Mouse (Mus musculus) heart, postnatal 0 days (tissue): ENCODE measurements around the gene Rplp2. TPM values are rescaled to one million over a fixed set of nuclear protein-coding genes. Genes with fewer than 3 reads are reported as not detected.
"Not testable (repeated sequence)": the region's sequence is repeated elsewhere in the genome, so short reads cannot be mapped to it uniquely, and the experiment has no call there.

Experiments used
- ATAC-seq: fragments of 200-750 bp; cut with Nextera tagmentation; 2 replicates; pipeline ENCODE4 v1.8.0; 2017; ENCODE audit warnings: low read depth, moderate number of reproducible peaks, moderate library complexity; ENCODE audit not compliant: insufficient read depth
- DNase-seq: peaks from one replicate; pipeline ENCODE4 v3.0.0-alpha.2; 2016; ENCODE audit warnings: low spot score
- H3K27ac ChIP-seq: fragments of 300-500 bp; sonication (generic); 2 replicates; pipeline ENCODE4 v1.5.1; 2014; ENCODE audit warnings: low read depth, mild to moderate bottlenecking
- H3K27me3 ChIP-seq: fragments of 300-500 bp; sonication (generic); 2 replicates; pipeline ENCODE4 v1.6.1; 2014; ENCODE audit warnings: low read length, mixed read lengths; ENCODE audit not compliant: control insufficient read depth, insufficient read depth
- H3K36me3 ChIP-seq: fragments of 300-500 bp; sonication (generic); replicated peaks from 2 replicates; pipeline ENCODE4 v1.6.1; 2014; ENCODE audit warnings: low read length, mixed read lengths; ENCODE audit not compliant: control insufficient read depth, insufficient read depth
- H3K4me1 ChIP-seq: fragments of 300-500 bp; sonication (generic); 2 replicates; pipeline ENCODE4 v1.6.1; 2014; ENCODE audit warnings: antibody characterized with exemption; ENCODE audit not compliant: control insufficient read depth, insufficient read depth
- H3K4me2 ChIP-seq: fragments of 300-500 bp; sonication (generic); 2 replicates; pipeline ENCODE4 v1.6.1; 2014; ENCODE audit warnings: low read depth, mild to moderate bottlenecking, low read length, moderate library complexity
- H3K4me3 ChIP-seq: fragments of 300-500 bp; sonication (generic); 2 replicates; pipeline ENCODE4 v1.5.1; 2014; ENCODE audit warnings: low read depth, low read length
- H3K9ac ChIP-seq: fragments of 300-500 bp; sonication (generic); replicated peaks from 2 replicates; pipeline ENCODE4 v1.6.1; 2014; ENCODE audit warnings: low read depth, low read length, mixed read lengths
- H3K9me3 ChIP-seq: fragments of 300-500 bp; sonication (generic); replicated peaks from 2 replicates; pipeline ENCODE4 v1.6.1; 2016; ENCODE audit warnings: low read length; ENCODE audit not compliant: control insufficient read depth
- CTCF ChIP-seq: IDR thresholded peaks from 2 replicates; pipeline ENCODE4 v1.5.1; 2016; ENCODE audit warnings: antibody characterized with exemption, control low read depth, low read depth
- EP300 ChIP-seq: IDR thresholded peaks from 2 replicates; pipeline ENCODE4 v1.6.1; 2016; ENCODE audit warnings: antibody characterized with exemption, low read depth
- WGBS: fragments of 180-500 bp; shearing (Covaris S2); extraction: QIAGEN DNeasy Blood & Tissue Kit; methylation state at CpG from one replicate; pipeline ENCODE4 v1.1.7; 2014; 5-methylcytosine and 5-hydroxymethylcytosine counted together
- polyA plus RNA-seq: library from polyadenylated mRNA; unstranded; fragments of >200 nt; fragmentation: Nextera tagmentation; extraction: Ambion mirVana; gene quantifications from 2 replicates; pipeline ENCODE4 v1.2.1, GENCODE M21; 2015
- total RNA-seq: library from RNA; depleted of rRNA; stranded (reverse); fragments of >200 nt; gene quantifications from 2 replicates; pipeline ENCODE4 v1.2.3, GENCODE M21; 2014; ENCODE audit warnings: low replicate concordance

Rplp2 gene
- total and polyA plus RNA-seq, 2 experiments from 2014 or later = 309 to 880 TPM

DNA sequence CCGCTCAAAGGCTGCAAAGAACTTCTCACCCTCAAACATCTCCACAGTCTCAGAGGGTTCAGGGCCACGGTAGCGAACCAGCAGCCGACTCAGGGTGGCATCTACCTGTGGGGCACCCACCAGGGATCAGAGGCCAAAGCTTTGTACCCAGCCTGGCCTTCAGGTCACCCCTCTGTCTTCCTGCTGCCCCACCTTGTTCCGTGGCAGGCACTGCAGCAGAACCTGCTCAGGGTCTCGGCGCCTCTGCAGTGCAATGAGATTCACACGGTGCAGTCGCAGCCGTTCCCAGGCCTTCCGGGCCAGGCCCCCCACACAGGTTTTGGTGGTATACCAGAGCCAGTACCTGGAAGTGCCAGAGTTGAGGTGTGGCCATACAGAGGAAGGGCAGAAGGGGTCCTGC lies 7.4 kb upstream of the Rplp2 start:
- DNase-seq (no peak), ATAC-seq (no peak)
- H3K4me1 ChIP-seq = peaks cover 27% of the 10 kb centered on the region
- TF ChIP-seq EP300 (no peak), CTCF (no peak)
- no peak overlapping the region for H3K27ac ChIP-seq
- no peak overlapping the region for H3K4me3 ChIP-seq
- H3K9ac ChIP-seq = no peak overlapping the region
- no peaks in the 10 kb centered on the region for H3K9me3 ChIP-seq
- H3K27me3 ChIP-seq = no peaks in the 10 kb centered on the region
- WGBS = 95% methylated on average over 11 of the region's 11 CpGs
- H3K4me2 ChIP-seq = no peak overlapping the region
- H3K36me3 ChIP-seq = no peaks in the 10 kb centered on the region; the same call in 1 of the 2 replicates

DNA sequence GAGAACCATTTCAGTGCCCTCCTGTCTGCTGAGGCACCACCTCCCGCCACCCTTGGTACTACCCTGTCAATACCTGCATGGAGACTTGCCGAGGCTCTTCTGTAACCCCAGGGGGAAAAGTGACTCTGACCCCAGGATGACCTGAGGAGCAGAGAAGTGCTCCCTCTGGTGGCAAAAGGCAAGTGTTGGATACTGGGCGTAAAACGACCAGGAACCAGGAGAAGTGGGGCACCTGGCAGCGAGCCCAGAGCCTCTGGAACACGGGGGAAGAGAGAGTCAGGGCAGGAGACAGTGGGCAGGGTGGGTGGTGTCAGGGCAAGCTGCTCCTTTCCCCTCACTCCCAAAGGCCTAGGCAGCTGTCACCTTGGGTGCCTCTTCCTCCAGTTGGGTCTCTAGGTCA lies 6.6 kb upstream of the Rplp2 start:
- Histone ChIP-seq H3K36me3 (no peaks in the 10 kb centered on the region; the same call in 1 of the 2 replicates), H3K9me3 (no peaks in the 10 kb centered on the region), H3K27ac (no peak overlapping the region), H3K4me1 (peaks cover 22% of the 10 kb centered on the region), H3K4me3 (no peak overlapping the region), H3K4me2 (no peak overlapping the region), H3K9ac (no peak overlapping the region), H3K27me3 (no peaks in the 10 kb centered on the region)
- DNase-seq = peak; percentile 75
- WGBS = 18% methylated on average over 6 of the region's 6 CpGs
- peak; percentile 5; the same call in 1 of the 2 replicates for ATAC-seq
- TF ChIP-seq CTCF (peak; percentile 80), EP300 (no peak)

DNA sequence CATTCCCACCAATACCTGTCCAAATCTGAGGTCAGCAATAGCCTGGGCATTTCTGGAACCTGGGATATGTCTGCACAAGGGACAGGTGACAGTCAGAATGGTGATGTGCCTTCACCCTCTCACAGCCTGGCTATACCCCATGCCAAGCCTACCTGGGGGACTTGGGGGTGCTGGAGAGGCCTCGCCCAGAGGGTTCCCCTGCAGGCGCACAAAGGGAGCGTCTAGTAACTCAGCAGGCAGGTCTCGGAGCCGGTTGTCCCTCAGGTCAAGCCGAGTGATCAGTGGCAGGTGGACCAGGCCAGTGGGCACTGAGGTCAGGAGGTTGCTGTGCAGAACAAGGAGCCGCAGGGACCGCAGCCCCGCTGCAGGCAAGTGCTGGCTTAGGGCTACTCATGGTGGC lies 5.7 kb upstream of the Rplp2 start:
- ATAC-seq = no peak
- 91% methylated on average over 9 of the region's 9 CpGs for WGBS
- DNase-seq = no peak
- no peak for TF ChIP-seq CTCF
- no peak for TF ChIP-seq EP300
- H3K27ac ChIP-seq = no peak overlapping the region
- H3K36me3 ChIP-seq = no peaks in the 10 kb centered on the region; the same call in 1 of the 2 replicates
- H3K9me3 ChIP-seq = no peaks in the 10 kb centered on the region
- H3K9ac ChIP-seq = no peak overlapping the region
- no peaks in the 10 kb centered on the region for H3K27me3 ChIP-seq
- peaks cover 18% of the 10 kb centered on the region for H3K4me1 ChIP-seq
- H3K4me2 ChIP-seq = no peak overlapping the region
- no peak overlapping the region for H3K4me3 ChIP-seq

DNA sequence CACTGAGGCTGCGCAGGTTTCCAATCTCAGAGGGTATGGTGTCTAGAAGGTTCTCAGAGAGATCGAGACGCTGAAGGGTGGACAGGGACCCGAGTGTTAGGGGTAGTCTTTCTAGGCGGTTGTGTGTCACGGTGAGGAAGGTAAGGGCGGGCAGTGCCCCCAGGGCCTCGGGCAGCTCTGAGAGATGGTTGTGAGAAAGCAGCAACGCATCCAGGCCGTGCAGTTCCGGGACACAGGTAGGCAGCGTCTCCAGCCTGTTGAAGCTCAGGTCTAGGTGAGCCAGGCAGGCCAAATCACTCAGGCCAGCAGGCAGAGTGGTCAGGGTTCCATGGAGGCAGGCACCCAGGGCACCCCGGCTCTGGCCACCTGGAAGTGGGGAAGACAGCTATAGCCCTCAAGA lies 5.0 kb upstream of the Rplp2 start:
- H3K4me2 ChIP-seq = 0 out of 2 replicates have a peak overlapping the region, but pooled peaks have one; percentile 91
- WGBS = 91% methylated on average over 13 of the region's 13 CpGs
- H3K9me3 ChIP-seq = no peaks in the 10 kb centered on the region
- no peaks in the 10 kb centered on the region; the same call in 1 of the 2 replicates for H3K36me3 ChIP-seq
- H3K9ac ChIP-seq = no peak overlapping the region
- no peaks in the 10 kb centered on the region for H3K27me3 ChIP-seq
- ATAC-seq (no peak), DNase-seq (no peak)
- H3K27ac ChIP-seq = no peak overlapping the region
- peaks cover 14% of the 10 kb centered on the region for H3K4me1 ChIP-seq
- TF ChIP-seq CTCF = no peak
- TF ChIP-seq EP300 = no peak
- H3K4me3 ChIP-seq = no peak overlapping the region

DNA sequence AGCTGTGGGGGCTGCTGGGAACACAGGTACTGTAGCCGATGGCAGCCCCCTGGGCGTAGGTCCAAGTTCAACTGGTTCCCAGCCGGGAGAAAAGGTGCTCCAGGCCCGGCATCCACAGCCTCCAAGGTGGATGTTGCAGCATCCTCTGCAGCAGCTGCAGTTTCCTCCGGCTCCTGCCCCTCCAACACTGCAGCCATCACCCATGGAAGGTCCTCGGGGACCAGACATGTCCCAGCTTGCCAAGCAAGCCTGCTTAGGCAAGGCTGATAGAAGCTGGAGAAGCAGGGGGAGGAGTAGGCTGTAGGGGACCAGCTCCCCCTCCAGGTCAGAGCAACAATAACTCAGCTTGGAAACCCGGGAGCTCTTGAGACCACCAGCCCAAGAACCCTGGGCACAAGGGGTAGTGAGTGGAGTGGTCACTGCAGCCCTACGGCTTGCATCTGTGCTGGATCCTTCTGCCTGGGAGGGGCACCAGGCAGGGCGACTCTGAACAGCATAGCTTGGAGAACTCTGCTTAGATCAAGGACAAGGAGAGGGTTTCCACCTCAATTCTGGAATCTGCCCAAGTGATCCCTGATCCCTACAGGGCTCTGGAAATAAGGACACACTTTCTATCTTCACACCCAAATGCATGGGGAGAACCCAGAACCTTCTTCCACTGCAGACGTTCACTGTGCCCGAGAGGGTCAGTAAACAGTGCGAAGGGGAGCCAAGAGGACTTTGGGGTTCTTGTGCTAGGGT lies 3.9 kb upstream of the Rplp2 start:
- peak overlapping the region; percentile 39 for H3K9ac ChIP-seq
- peak overlapping the region; percentile 55 for H3K4me3 ChIP-seq
- H3K27me3 ChIP-seq = no peaks in the 10 kb centered on the region
- DNase-seq (peak; percentile 58), ATAC-seq (no peak)
- WGBS = 15% methylated on average over 12 of the region's 12 CpGs
- TF ChIP-seq CTCF (peak; percentile 30; the same call in 1 of the 2 replicates), EP300 (no peak)
- no peaks in the 10 kb centered on the region for H3K9me3 ChIP-seq
- H3K36me3 ChIP-seq = no peaks in the 10 kb centered on the region; the same call in 1 of the 2 replicates
- peak overlapping the region; percentile 91 for H3K4me2 ChIP-seq
- H3K27ac ChIP-seq = peak overlapping the region; percentile 70
- H3K4me1 ChIP-seq = peaks cover 16% of the 10 kb centered on the region

DNA sequence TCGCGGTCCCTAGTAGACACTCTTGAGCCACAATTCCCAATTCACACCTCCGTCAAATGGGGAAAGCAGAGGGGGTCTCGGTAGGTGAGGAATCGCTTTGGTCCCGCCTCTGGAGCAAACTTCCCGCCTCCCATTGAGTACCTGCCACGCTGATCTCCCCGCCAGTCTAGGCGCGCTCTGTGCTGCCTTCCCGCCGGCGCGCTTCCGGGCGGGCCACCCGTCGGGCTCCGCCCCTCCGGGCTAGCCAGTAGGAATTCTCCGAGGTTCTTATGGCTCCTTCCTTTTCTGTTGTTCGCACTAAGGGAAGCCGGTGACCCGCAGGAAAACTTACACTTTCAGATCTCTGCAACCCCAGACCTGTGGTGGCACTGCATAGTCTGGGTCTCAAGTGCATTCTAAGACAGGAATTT lies 3.3 kb upstream of the Rplp2 start, which contains the start of gene Pidd1:
Pidd1 (minus strand) TSS at position 198 of the 410 bp plus-strand sequence.
- Histone ChIP-seq H3K27ac (peak within 1 kb of the TSS; percentile 70), H3K9ac (peak within 1 kb of the TSS; percentile 39), H3K27me3 (no peaks in the 10 kb centered on the region), H3K36me3 (peaks cover 5% of the 10 kb centered on the region), H3K4me3 (peak within 1 kb of the TSS; percentile 55), H3K4me1 (peaks cover 22% of the 10 kb centered on the region), H3K9me3 (no peaks in the 10 kb centered on the region), H3K4me2 (peak within 1 kb of the TSS; percentile 91)
- ATAC-seq (peak; percentile 51), DNase-seq (peak; percentile 82)
- 0% methylated on average over 25 of the region's 25 CpGs for WGBS
- no peak for TF ChIP-seq EP300

DNA sequence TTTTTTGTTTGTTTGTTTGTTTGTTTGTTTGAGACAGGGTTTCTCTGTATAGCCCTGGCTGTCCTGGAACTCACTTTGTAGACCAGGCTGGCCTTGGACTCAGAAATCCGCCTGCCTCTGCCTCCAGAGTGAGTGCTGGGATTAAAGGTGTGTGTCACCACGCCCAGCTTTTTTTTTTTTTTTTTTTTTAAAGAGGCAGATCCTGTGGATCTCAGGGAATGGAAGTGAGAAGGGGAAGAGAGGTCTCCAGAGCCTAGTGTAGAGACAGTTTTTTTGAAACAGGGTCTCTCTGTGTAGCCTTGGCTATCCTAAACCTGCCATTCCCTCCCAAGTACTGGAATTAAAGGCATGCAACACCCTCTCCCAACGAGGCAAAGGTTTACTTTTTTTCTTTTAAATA lies 796 bp upstream of the Rplp2 start:
- peak overlapping the region; percentile 71; the same call in 1 of the 2 replicates for H3K4me3 ChIP-seq
- H3K4me2 ChIP-seq, ATAC-seq: not testable (repeated sequence)

More for the DNA sequence above, 796 bp upstream of the Rplp2 start:
- H3K9me3 ChIP-seq, H3K27me3 ChIP-seq, H3K9ac ChIP-seq, H3K27ac ChIP-seq, DNase-seq: not testable (repeated sequence)
- WGBS = 66% methylated on average over 3 of the region's 3 CpGs
- Histone ChIP-seq H3K4me1 (peaks cover 20% of the 10 kb centered on the region), H3K36me3 (peaks cover 19% of the 10 kb centered on the region)
